Mouse (Mus musculus): ENCODE measurements at regions not wholly inside any gene's neighbourhood (a gene's known extent, or its start where the extent isn't known, plus 50 kb on each side); places are given as distances from the start of the nearest gene placed in this dataset.

DNA sequence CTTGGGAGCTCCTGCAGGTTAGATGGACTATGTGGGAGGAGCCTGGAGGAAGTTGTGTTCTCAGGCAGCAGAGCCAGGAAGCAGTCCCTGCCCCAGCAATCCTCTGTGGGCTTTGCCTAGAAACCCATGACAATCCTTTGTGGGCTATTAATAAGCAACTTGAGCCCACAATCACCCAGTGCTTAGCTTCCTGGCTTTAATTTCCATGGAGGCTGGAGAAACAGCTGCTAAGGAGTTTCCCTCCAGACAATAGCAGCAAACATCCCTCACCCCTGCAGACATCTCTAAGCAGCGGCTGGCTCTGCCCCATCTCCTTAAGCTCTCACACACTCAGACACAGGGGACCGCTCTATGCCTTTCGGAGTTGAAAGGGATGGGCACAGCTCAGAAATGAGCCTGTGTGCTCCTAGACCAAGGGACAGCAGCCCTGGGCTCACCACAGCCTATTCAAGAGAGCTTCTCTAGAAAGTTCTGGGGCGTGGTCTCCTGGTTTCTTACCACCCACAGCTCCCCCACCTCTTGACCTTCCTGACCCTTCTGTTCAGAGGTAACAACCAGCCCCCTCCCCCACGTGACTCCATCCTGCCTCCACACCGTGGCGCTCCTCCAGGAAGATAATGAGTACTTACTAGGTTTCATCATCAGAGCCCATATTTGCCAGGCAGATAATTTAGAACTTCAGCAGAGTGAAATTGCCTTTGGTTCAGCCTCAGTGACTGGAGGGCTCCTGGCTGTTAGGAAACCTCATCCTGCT, 112.6 kb upstream of the Tle3 start:
- Histone ChIP-seq H3K9ac (ENCODE audit: low read length) (no peak overlapping the region), H3K9me3 (replicated peaks; ENCODE audit: control insufficient read depth, low read length) (no peaks in the 10 kb centered on the region), H3K27me3 (ENCODE audit: control insufficient read depth, insufficient read depth, low read length) (no peaks in the 10 kb centered on the region), H3K4me1 (ENCODE audit: control insufficient read depth, insufficient read depth, low read length) (peaks cover 25% of the 10 kb centered on the region), H3K36me3 (ENCODE audit: control insufficient read depth, insufficient read depth, low read length) (no peaks in the 10 kb centered on the region), H3K27ac (ENCODE audit: low read length) (0 out of 2 replicates have a peak overlapping the region, but pooled peaks have one; percentile 11), H3K4me2 (ENCODE audit: low read depth, low read length) (no peak overlapping the region), H3K4me3 (replicated peaks; ENCODE audit: low read length) (no peak overlapping the region)
- ATAC-seq (ENCODE audit: insufficient read depth, low FRiP score): peak; percentile 68; the same call in 1 of the 2 replicates
- 17% methylated on average over 7 of the region's 7 CpGs for WGBS

DNA sequence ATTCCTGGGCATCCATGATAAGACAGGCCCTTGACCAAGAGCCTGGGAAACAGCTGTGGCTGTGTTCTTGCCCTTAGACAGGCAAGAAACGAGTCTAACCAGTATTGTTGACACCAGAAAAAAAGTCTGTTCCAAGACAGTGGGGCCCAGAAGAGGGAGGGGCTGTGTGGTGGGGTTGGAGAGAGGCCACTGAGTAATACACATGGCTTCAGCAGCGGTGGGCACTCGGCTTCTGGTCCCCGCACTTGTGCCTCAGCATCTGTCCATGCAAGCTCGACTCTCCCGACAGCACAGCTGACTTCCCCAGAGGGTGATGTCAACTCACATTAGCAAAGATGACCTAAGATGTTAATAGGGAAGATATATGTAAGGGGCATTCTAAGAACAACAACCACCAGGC, 110.9 kb upstream of the Tle3 start:
- Histone ChIP-seq H3K4me1 (ENCODE audit: control insufficient read depth, insufficient read depth, low read length) (peaks cover 25% of the 10 kb centered on the region), H3K27me3 (ENCODE audit: control insufficient read depth, insufficient read depth, low read length) (no peaks in the 10 kb centered on the region), H3K27ac (ENCODE audit: low read length) (no peak overlapping the region), H3K4me2 (ENCODE audit: low read depth, low read length) (no peak overlapping the region), H3K36me3 (ENCODE audit: control insufficient read depth, insufficient read depth, low read length) (no peaks in the 10 kb centered on the region), H3K4me3 (replicated peaks; ENCODE audit: low read length) (no peak overlapping the region), H3K9ac (ENCODE audit: low read length) (no peak overlapping the region), H3K9me3 (replicated peaks; ENCODE audit: control insufficient read depth, low read length) (peaks cover 8% of the 10 kb centered on the region; the same call in 1 of the 2 replicates)
- ATAC-seq (ENCODE audit: insufficient read depth, low FRiP score): peak; percentile 52; the same call in 1 of the 2 replicates
- 27% methylated on average over 6 of the region's 6 CpGs for WGBS

DNA sequence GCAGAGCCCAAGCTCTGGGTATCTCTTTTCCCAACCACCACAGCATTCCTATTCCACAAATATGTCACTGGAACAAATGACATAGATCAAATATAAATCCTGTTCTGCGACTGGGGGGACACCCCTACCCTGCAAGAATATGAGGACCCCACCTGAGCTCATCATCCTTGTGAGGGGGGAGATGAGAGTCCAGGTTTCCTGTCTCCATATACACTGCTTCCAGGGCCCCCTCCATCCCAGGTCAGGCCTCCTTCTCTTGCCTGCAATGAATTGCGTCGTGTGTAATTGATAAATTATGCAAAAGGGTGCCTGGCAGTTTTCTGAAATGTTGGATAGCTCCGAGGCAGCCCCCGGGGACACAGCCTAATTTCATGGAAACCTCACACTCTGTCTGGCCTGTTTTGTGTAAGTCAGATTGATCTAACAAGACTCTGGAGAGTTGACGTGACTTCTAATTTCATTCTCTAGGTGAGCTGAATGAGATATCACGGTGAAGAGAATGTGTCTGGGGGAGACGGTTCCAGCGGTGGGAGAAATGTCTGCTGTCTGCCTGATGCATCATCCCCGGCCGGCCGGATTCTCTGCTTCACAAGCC, 110.3 kb upstream of the Tle3 start:
- Histone ChIP-seq H3K4me2 (ENCODE audit: low read depth, low read length) (no peak overlapping the region), H3K36me3 (ENCODE audit: control insufficient read depth, insufficient read depth, low read length) (no peaks in the 10 kb centered on the region), H3K4me1 (ENCODE audit: control insufficient read depth, insufficient read depth, low read length) (peaks cover 25% of the 10 kb centered on the region), H3K4me3 (replicated peaks; ENCODE audit: low read length) (no peak overlapping the region), H3K9me3 (replicated peaks; ENCODE audit: control insufficient read depth, low read length) (peaks cover 8% of the 10 kb centered on the region; the same call in 1 of the 2 replicates), H3K27me3 (ENCODE audit: control insufficient read depth, insufficient read depth, low read length) (no peaks in the 10 kb centered on the region), H3K27ac (ENCODE audit: low read length) (no peak overlapping the region), H3K9ac (ENCODE audit: low read length) (no peak overlapping the region)
- WGBS: 21% methylated on average over 12 of the region's 12 CpGs
- ATAC-seq (ENCODE audit: insufficient read depth, low FRiP score): no peak

DNA sequence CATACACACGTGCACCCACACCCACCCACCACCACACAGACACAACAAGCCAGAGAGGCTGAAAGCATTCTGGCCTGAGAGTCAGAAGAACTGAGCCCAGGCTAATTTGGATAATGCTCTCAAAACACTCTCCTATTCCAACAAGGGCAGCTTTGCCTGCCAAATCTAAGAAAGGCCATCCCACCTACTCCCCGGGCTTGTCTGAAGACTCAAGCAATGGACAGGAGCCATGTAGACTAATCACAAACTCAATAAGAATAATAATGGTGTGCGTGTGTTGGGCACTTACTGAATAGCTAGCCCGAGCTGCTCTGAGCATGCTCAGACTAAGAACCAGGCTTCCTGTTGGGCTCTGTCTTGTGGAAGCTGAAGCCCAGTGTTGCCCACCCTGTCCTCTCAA, 108.8 kb upstream of the Tle3 start:
- no peak overlapping the region for H3K4me3 ChIP-seq (replicated peaks; ENCODE audit: low read length)
- H3K36me3 ChIP-seq (ENCODE audit: control insufficient read depth, insufficient read depth, low read length): no peaks in the 10 kb centered on the region
- no peak overlapping the region for H3K4me2 ChIP-seq (ENCODE audit: low read depth, low read length)
- H3K27ac ChIP-seq (ENCODE audit: low read length): no peak overlapping the region
- peaks cover 8% of the 10 kb centered on the region; the same call in 1 of the 2 replicates for H3K9me3 ChIP-seq (replicated peaks; ENCODE audit: control insufficient read depth, low read length)
- 72% methylated on average over 4 of the region's 4 CpGs for WGBS
- no peaks in the 10 kb centered on the region for H3K27me3 ChIP-seq (ENCODE audit: control insufficient read depth, insufficient read depth, low read length)
- H3K4me1 ChIP-seq (ENCODE audit: control insufficient read depth, insufficient read depth, low read length): peaks cover 25% of the 10 kb centered on the region
- no peak overlapping the region for H3K9ac ChIP-seq (ENCODE audit: low read length)
- no peak for ATAC-seq (ENCODE audit: insufficient read depth, low FRiP score)

DNA sequence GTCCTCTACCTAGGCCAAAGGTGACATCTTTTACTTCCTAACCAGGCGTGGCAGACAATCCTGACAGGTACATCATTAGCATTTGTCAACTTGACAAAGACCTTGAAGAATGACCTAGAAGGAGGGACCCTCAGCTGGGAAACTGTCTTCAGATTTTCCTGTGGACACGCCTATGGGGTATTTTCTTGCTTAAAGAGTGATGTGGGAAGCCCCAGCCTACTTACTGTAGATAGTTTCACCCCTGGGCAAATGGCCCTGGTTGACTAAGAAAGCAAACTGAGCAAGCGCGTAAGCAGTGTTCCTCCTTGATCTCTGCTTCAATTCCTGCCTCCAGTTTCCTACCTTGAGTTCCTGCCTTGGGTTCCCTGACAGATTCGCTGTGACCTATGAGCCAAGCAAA, 106.7 kb upstream of the Tle3 start:
- WGBS: 88% methylated on average over 5 of the region's 5 CpGs
- no peak overlapping the region for H3K4me2 ChIP-seq (ENCODE audit: low read depth, low read length)
- no peak overlapping the region for H3K4me3 ChIP-seq (replicated peaks; ENCODE audit: low read length)
- H3K27me3 ChIP-seq (ENCODE audit: control insufficient read depth, insufficient read depth, low read length): no peaks in the 10 kb centered on the region
- no peak overlapping the region for H3K9ac ChIP-seq (ENCODE audit: low read length)
- no peaks in the 10 kb centered on the region for H3K36me3 ChIP-seq (ENCODE audit: control insufficient read depth, insufficient read depth, low read length)
- peaks cover 16% of the 10 kb centered on the region for H3K4me1 ChIP-seq (ENCODE audit: control insufficient read depth, insufficient read depth, low read length)
- peaks cover 8% of the 10 kb centered on the region; the same call in 1 of the 2 replicates for H3K9me3 ChIP-seq (replicated peaks; ENCODE audit: control insufficient read depth, low read length)
- no peak for ATAC-seq (ENCODE audit: insufficient read depth, low FRiP score)
- H3K27ac ChIP-seq (ENCODE audit: low read length): no peak overlapping the region

DNA sequence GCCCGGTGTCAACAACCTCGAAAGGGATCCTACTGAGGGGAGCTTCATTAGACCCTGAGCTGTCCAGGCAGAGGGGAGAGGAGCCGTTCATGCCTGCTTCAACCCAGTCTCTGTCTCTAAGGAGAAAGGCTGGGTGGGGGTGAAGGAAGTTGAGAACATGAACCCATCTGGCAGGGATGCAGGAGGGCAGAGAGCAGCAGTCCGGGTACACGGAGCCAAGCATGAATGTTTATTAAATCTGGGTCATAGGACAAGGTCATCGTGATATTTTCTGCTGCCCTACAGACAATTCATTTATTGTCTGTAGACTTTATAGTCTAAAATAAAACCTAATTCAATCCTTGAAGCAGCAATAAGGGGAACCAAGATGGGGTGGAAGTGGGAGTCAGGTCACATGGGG, 105.2 kb upstream of the Tle3 start:
- Histone ChIP-seq H3K36me3 (ENCODE audit: control insufficient read depth, insufficient read depth, low read length) (no peaks in the 10 kb centered on the region), H3K4me2 (ENCODE audit: low read depth, low read length) (no peak overlapping the region), H3K4me1 (ENCODE audit: control insufficient read depth, insufficient read depth, low read length) (peaks cover 5% of the 10 kb centered on the region; the same call in 1 of the 2 replicates), H3K9ac (ENCODE audit: low read length) (no peak overlapping the region), H3K9me3 (replicated peaks; ENCODE audit: control insufficient read depth, low read length) (peaks cover 8% of the 10 kb centered on the region; the same call in 1 of the 2 replicates), H3K27ac (ENCODE audit: low read length) (no peak overlapping the region), H3K27me3 (ENCODE audit: control insufficient read depth, insufficient read depth, low read length) (0 out of 2 replicates have a peak, but pooled peaks cover 3% of the 10 kb centered on the region), H3K4me3 (replicated peaks; ENCODE audit: low read length) (no peak overlapping the region)
- ATAC-seq (ENCODE audit: insufficient read depth, low FRiP score): no peak
- 67% methylated on average over 6 of the region's 6 CpGs for WGBS

DNA sequence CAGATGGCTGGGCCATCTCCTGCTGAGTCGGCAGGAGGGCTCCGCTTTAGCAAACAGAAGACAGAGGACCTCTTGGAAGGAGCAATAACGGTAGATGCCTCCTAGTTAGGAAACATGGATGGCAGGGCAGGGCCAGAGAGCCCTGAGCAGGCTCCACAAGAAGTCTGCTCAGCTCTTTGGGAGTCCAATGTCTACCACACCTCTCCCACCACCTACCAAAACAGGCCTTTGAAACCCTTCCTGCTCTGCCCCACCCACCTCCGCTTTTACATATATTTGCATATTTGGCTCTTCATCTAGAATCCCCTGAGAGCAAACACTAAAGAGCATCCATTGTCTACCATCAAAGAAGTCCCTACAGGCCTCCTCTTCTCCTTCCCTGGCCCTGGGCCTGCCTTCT, 104.6 kb upstream of the Tle3 start:
- H3K4me3 ChIP-seq (replicated peaks; ENCODE audit: low read length): no peak overlapping the region
- H3K27me3 ChIP-seq (ENCODE audit: control insufficient read depth, insufficient read depth, low read length): 0 out of 2 replicates have a peak, but pooled peaks cover 3% of the 10 kb centered on the region
- H3K4me1 ChIP-seq (ENCODE audit: control insufficient read depth, insufficient read depth, low read length): no peaks in the 10 kb centered on the region; the same call in 1 of the 2 replicates
- H3K4me2 ChIP-seq (ENCODE audit: low read depth, low read length): no peak overlapping the region
- H3K27ac ChIP-seq (ENCODE audit: low read length): no peak overlapping the region
- no peaks in the 10 kb centered on the region for H3K36me3 ChIP-seq (ENCODE audit: control insufficient read depth, insufficient read depth, low read length)
- ATAC-seq (ENCODE audit: insufficient read depth, low FRiP score): no peak
- H3K9me3 ChIP-seq (replicated peaks; ENCODE audit: control insufficient read depth, low read length): peaks cover 8% of the 10 kb centered on the region; the same call in 1 of the 2 replicates
- 59% methylated on average over 4 of the region's 4 CpGs for WGBS
- H3K9ac ChIP-seq (ENCODE audit: low read length): no peak overlapping the region

DNA sequence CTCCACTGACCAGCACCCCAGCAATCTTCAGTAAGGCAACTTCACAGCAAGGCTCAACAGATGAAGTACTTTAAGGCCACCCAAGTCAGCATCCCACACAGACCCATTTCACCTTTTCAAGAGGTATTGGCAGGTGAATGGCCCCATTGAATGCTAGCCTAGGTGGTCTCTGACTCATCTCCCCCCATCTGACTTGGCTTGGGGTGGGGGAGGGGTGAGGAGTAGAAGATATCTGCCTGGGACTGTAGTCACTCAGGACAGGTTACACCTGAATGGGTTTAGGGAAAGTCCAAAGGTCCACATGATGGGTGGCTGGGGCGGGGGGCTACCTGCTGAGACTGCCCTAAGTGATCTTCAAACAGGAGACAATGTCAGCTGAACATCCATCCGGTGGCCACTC, 104.0 kb upstream of the Tle3 start:
- H3K4me1 ChIP-seq (ENCODE audit: control insufficient read depth, insufficient read depth, low read length): no peaks in the 10 kb centered on the region
- no peak overlapping the region for H3K4me2 ChIP-seq (ENCODE audit: low read depth, low read length)
- WGBS: 91% methylated on average over 2 of the region's 2 CpGs
- H3K36me3 ChIP-seq (ENCODE audit: control insufficient read depth, insufficient read depth, low read length): no peaks in the 10 kb centered on the region
- ATAC-seq (ENCODE audit: insufficient read depth, low FRiP score): no peak
- peaks cover 8% of the 10 kb centered on the region; the same call in 1 of the 2 replicates for H3K9me3 ChIP-seq (replicated peaks; ENCODE audit: control insufficient read depth, low read length)
- 0 out of 2 replicates have a peak, but pooled peaks cover 3% of the 10 kb centered on the region for H3K27me3 ChIP-seq (ENCODE audit: control insufficient read depth, insufficient read depth, low read length)
- no peak overlapping the region for H3K27ac ChIP-seq (ENCODE audit: low read length)
- H3K9ac ChIP-seq (ENCODE audit: low read length): no peak overlapping the region
- no peak overlapping the region for H3K4me3 ChIP-seq (replicated peaks; ENCODE audit: low read length)

DNA sequence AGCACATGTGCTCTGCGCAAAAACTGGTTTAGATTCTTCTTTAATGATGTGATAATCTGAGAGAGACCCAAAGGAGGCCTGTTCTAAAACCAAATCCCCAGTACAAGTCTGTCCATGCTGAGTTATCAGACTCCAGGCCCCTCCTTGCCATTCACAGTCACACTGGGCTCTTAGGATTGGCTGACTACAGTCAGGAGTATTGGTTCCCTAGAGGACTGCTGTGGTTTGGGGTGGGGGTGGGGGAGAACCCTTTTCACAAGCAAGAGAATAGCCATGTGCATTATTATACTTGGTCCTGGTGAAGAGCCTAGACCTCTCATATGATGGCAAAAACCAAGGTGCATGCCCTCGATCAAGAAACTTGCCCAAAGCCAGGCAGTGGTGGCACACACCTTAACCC, 103.5 kb upstream of the Tle3 start:
- no peak for ATAC-seq (ENCODE audit: insufficient read depth, low FRiP score)
- Histone ChIP-seq H3K4me3 (replicated peaks; ENCODE audit: low read length) (no peak overlapping the region), H3K36me3 (ENCODE audit: control insufficient read depth, insufficient read depth, low read length) (no peaks in the 10 kb centered on the region), H3K4me2 (ENCODE audit: low read depth, low read length) (no peak overlapping the region), H3K27me3 (ENCODE audit: control insufficient read depth, insufficient read depth, low read length) (0 out of 2 replicates have a peak, but pooled peaks cover 3% of the 10 kb centered on the region), H3K4me1 (ENCODE audit: control insufficient read depth, insufficient read depth, low read length) (no peaks in the 10 kb centered on the region), H3K9me3 (replicated peaks; ENCODE audit: control insufficient read depth, low read length) (peaks cover 8% of the 10 kb centered on the region; the same call in 1 of the 2 replicates), H3K9ac (ENCODE audit: low read length) (no peak overlapping the region), H3K27ac (ENCODE audit: low read length) (no peak overlapping the region)
- WGBS: 88% methylated on average over 2 of the region's 2 CpGs

All from stomach, embryonic 16.5 days (tissue).